Mouse (Mus musculus) heart, embryonic 15.5 days (tissue): ENCODE results near the gene Ing2. TPM values are rescaled to one million over a fixed set of nuclear protein-coding genes. Genes with fewer than 3 reads are reported as not detected.

Source experiments
- ATAC-seq: fragments of 200-750 bp; cut with Nextera tagmentation; replicated peaks from 2 replicates; pipeline ENCODE4 v1.8.0; 2017; ENCODE audit warnings: low read depth, moderate TSS enrichment; ENCODE audit not compliant: insufficient number of reproducible peaks, insufficient read depth, low FRiP score
- H3K27ac ChIP-seq: fragments of 300-500 bp; sonication (generic); 2 replicates; pipeline ENCODE4 v1.5.1; 2015; ENCODE audit warnings: mild to moderate bottlenecking, inconsistent platforms
- H3K27me3 ChIP-seq: fragments of 300-500 bp; sonication (generic); 2 replicates; pipeline ENCODE4 v1.6.1; 2015; ENCODE audit warnings: inconsistent platforms
- H3K36me3 ChIP-seq: fragments of 300-500 bp; sonication (generic); 2 replicates; pipeline ENCODE4 v1.6.1; 2015; ENCODE audit warnings: mild to moderate bottlenecking, inconsistent platforms
- H3K4me1 ChIP-seq: fragments of 300-500 bp; sonication (generic); replicated peaks from 2 replicates; pipeline ENCODE4 v1.6.1; 2015; ENCODE audit warnings: inconsistent platforms
- H3K4me2 ChIP-seq: fragments of 300-500 bp; sonication (generic); 2 replicates; pipeline ENCODE4 v1.6.1; 2015; ENCODE audit warnings: inconsistent platforms, mild to moderate bottlenecking, moderate library complexity
- H3K4me3 ChIP-seq: fragments of 300-500 bp; sonication (generic); 2 replicates; pipeline ENCODE4 v1.5.1; 2015; ENCODE audit warnings: mild to moderate bottlenecking, inconsistent platforms
- H3K9ac ChIP-seq: fragments of 300-500 bp; sonication (generic); 2 replicates; pipeline ENCODE4 v1.6.1; 2015; ENCODE audit warnings: mild to moderate bottlenecking, inconsistent platforms
- H3K9me3 ChIP-seq: fragments of 300-500 bp; sonication (generic); replicated peaks from 2 replicates; pipeline ENCODE4 v1.6.1; 2016; ENCODE audit warnings: inconsistent platforms
- WGBS: fragments of 180-500 bp; shearing (Covaris S2); methylation state at CpG from one replicate; pipeline ENCODE4 v1.1.7; 2015; ENCODE audit warnings: mixed read lengths; 5-methylcytosine and 5-hydroxymethylcytosine counted together
- polyA plus RNA-seq: library from polyadenylated mRNA; unstranded; fragments of >200 nt; fragmentation: Nextera tagmentation; extraction: Ambion mirVana; gene quantifications from 2 replicates; pipeline ENCODE4 v1.2.1, GENCODE M21; 2015

Ing2 gene
- polyA plus RNA-seq, 1 experiment from 2014 or later: 6.4 TPM

DNA sequence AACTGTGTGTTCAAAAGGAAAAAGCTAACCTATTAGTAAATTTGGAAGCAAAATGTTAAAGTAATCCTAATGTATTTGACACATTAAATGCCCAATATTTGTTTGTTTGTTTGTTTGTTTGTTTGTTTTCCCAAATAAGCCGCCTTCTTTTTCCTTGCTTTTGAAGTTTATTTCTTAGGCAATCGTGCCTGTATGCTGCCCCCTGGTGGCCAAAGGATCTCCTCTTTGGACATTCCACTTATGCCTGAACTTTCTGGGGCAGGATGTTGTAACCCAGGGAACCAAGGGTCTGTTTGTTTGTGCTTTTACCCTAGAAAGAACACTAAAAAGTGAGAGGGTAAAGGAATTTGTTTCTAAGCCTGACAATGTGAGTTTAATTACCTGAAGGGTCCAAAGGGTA lies 17.8 kb upstream of the Ing2 start:
- Histone ChIP-seq H3K9ac (no peak overlapping the region), H3K27ac (no peak overlapping the region), H3K4me1 (no peaks in the 10 kb centered on the region), H3K9me3 (no peaks in the 10 kb centered on the region), H3K36me3 (no peaks in the 10 kb centered on the region), H3K27me3 (no peaks in the 10 kb centered on the region), H3K4me2 (no peak overlapping the region), H3K4me3 (no peak overlapping the region)
- 16% methylated on average over 2 of the region's 2 CpGs for WGBS
- ATAC-seq: no peak

DNA sequence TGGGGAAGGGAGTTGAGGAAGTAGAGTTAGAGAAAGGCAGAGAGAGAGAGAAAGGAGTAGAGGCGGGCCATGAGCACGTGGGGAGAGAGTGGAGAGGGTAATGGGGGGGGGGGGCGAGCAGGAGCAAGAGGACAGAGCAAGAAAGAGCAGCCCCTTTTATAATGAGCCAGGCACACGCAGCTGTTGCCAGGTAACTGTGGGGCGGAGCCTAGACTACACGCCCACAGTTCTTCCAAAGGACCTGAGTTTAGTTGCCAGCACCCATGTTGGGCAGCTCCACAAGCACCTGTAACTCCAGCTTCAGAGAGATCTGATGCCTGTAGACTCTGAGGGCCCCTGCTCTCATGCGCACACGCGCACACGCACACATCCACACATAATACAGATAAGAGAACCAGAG lies 16.5 kb upstream of the Ing2 start:
- no peaks in the 10 kb centered on the region for H3K4me1 ChIP-seq
- no peak overlapping the region for H3K4me2 ChIP-seq
- no peak overlapping the region for H3K9ac ChIP-seq
- whole genome bisulfite sequencing: 84% methylated on average over 9 of the region's 10 CpGs
- no peak overlapping the region for H3K27ac ChIP-seq
- H3K36me3 ChIP-seq: no peaks in the 10 kb centered on the region
- H3K9me3 ChIP-seq: no peaks in the 10 kb centered on the region
- no peak for ATAC-seq
- H3K4me3 ChIP-seq: no peak overlapping the region
- H3K27me3 ChIP-seq: no peaks in the 10 kb centered on the region

DNA sequence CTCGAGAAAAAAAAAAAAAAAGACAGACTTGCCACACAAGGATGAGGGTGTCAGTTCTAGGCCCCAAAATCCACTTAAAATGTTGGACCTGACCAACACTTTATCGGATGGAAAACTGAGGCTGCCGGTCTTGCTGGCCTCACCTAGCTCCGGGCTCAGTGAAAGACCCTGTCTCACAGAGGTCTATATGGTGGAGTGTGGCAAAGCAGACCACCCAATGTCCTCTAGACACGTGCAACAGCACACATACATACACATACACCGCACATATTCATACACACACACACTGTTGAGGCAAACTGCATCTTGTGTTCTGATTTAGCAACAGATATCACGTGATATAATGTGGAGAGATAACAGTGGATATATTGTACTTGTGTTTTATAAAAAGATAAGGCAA lies 15.9 kb upstream of the Ing2 start:
- 53% methylated on average over 7 of the region's 7 CpGs for WGBS
- Histone ChIP-seq H3K4me3 (peak overlapping the region; percentile 32; the same call in 1 of the 2 replicates), H3K27ac (no peak overlapping the region), H3K9me3 (no peaks in the 10 kb centered on the region), H3K9ac (no peak overlapping the region), H3K4me2 (peak overlapping the region; percentile 58), H3K36me3 (no peaks in the 10 kb centered on the region), H3K27me3 (no peaks in the 10 kb centered on the region), H3K4me1 (no peaks in the 10 kb centered on the region)
- ATAC-seq: no peak

DNA sequence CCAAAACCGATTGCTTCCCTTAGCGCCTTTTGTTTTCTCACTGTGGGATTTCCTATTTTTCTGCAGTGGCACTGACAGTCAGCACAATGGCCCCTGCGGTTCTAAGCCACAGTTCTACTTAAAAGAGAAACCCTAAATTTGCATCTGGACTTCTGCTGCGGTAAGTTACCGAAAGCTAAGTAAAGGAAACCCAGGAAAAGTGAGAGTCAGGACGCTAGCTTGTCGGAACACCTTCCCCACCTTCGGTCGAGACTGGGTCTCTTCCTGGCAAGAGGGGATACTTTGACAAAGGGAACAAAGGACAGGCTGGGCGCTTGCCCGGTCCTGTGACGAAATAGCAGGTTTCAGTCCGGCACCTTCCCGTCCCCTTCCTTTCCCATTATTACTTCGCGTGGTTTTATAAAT lies 15.3 kb upstream of the Ing2 start:
- Histone ChIP-seq H3K36me3 (no peaks in the 10 kb centered on the region), H3K9ac (peak overlapping the region; percentile 22; the same call in 1 of the 2 replicates), H3K4me3 (peak overlapping the region; percentile 32), H3K4me2 (peak overlapping the region; percentile 58), H3K4me1 (no peaks in the 10 kb centered on the region), H3K27me3 (no peaks in the 10 kb centered on the region), H3K9me3 (no peaks in the 10 kb centered on the region), H3K27ac (no peak overlapping the region)
- WGBS: 5% methylated on average over 16 of the region's 16 CpGs
- no peak for ATAC-seq

DNA sequence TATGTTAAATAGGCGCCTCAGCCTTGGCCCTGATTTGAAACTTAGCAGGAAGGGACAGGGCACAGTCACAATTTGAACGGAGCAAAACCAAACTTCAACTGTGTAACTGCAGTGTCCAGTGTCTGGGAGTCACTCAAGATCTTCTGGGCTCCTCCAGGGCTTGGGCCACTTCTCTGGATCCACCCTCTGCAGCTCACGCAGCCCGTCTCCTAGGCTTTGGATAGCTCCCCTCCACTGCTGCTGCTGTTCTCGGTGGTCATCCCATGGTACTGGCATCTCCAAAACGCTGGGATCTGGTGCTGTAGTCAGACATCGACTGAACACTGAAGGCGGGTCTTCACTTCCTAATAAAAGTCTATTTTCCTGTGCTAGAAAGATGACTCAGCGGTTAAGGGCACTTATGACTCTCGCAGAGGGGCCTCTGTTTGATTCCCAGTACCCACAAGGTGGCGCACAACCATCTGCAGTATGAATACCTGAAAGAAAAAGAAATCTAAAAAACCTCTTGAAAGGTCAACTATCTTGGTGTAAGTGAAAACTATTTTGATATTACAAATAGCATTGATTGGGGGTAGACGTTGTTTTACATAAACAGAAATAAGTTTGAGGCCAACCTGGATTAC lies 14.5 kb upstream of the Ing2 start:
- no peak overlapping the region for H3K4me2 ChIP-seq
- no peaks in the 10 kb centered on the region for H3K36me3 ChIP-seq
- ATAC-seq: 0 out of 2 replicates have a peak, but pooled peaks have one; percentile 27
- H3K9me3 ChIP-seq: no peaks in the 10 kb centered on the region
- H3K9ac ChIP-seq: no peak overlapping the region
- H3K4me3 ChIP-seq: no peak overlapping the region
- WGBS: 64% methylated on average over 12 of the region's 12 CpGs
- no peaks in the 10 kb centered on the region for H3K4me1 ChIP-seq
- no peak overlapping the region for H3K27ac ChIP-seq
- no peaks in the 10 kb centered on the region for H3K27me3 ChIP-seq

DNA sequence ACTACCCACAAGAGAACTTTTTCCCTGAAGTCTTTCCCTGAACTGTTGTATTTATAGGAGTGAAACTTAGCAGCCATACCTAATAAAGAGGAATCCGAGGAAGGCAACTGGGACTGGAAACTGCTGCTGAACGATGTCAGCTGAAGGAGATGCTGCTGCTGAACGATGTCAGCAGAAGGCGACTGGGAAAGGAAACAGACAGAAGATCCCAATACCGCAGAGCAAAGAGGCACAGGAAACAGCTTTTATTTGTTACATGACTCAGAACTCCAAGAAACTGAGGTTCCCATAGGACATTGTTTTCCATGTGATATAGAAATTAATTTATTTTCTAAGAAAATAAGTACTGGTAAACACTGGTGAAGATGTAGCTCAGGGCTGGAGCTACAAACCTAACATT lies 9.1 kb upstream of the Ing2 start:
- WGBS: 38% methylated on average over 5 of the region's 5 CpGs
- no peaks in the 10 kb centered on the region for H3K27me3 ChIP-seq
- H3K36me3 ChIP-seq: no peaks in the 10 kb centered on the region
- H3K4me3 ChIP-seq: no peak overlapping the region
- no peak overlapping the region for H3K9ac ChIP-seq
- H3K9me3 ChIP-seq: no peaks in the 10 kb centered on the region
- ATAC-seq: no peak
- H3K27ac ChIP-seq: no peak overlapping the region
- no peak overlapping the region for H3K4me2 ChIP-seq
- no peaks in the 10 kb centered on the region for H3K4me1 ChIP-seq

DNA sequence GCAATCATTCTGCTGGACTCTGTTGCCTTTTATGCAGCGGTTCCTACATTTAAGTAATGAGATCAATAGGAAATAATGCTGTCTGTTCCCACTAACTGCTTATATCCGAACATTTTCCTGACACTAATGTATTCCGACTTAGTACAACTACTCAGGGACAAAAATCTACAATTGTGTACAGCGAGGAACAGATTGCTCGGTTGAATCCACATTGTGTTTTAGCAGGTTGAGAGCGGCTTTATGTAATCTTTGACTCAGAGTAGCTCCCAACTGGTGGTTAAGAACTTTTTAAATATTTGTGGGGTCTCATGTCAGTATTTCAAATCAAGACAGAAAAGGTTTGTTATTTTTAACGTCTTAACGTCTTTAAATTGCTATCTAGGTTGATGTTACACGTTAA lies 8.6 kb upstream of the Ing2 start:
- H3K4me2 ChIP-seq: no peak overlapping the region
- H3K4me3 ChIP-seq: no peak overlapping the region
- H3K36me3 ChIP-seq: no peaks in the 10 kb centered on the region
- H3K9me3 ChIP-seq: no peaks in the 10 kb centered on the region
- H3K27ac ChIP-seq: no peak overlapping the region
- no peaks in the 10 kb centered on the region for H3K4me1 ChIP-seq
- ATAC-seq: no peak
- 76% methylated on average over 9 of the region's 9 CpGs for WGBS
- no peak overlapping the region for H3K9ac ChIP-seq
- no peaks in the 10 kb centered on the region for H3K27me3 ChIP-seq

DNA sequence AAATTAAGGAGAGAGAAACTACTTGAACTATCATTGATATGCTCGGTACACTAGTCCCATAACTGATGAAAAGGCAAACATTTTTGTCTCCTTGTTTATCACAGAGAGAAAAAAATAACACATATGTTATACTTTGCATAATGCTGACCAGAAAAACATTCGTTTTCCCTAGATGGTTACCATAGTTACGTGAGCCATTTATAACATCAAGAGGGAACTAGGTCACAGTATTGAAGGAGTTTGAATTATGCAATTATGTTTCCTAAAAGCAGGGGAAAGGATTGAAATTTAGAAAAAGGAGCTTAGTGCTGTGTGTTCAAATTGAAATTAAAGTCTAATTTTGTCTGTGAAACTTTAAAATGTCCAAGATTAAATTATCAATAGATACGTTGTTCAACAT lies 5.0 kb upstream of the Ing2 start:
- Histone ChIP-seq H3K27me3 (no peaks in the 10 kb centered on the region), H3K27ac (no peak overlapping the region), H3K9me3 (no peaks in the 10 kb centered on the region), H3K4me3 (no peak overlapping the region), H3K9ac (no peak overlapping the region), H3K4me1 (peaks cover 14% of the 10 kb centered on the region; the same call in 1 of the 2 replicates), H3K4me2 (no peak overlapping the region), H3K36me3 (no peaks in the 10 kb centered on the region)
- no peak for ATAC-seq
- WGBS: 79% methylated on average over 4 of the region's 4 CpGs

DNA sequence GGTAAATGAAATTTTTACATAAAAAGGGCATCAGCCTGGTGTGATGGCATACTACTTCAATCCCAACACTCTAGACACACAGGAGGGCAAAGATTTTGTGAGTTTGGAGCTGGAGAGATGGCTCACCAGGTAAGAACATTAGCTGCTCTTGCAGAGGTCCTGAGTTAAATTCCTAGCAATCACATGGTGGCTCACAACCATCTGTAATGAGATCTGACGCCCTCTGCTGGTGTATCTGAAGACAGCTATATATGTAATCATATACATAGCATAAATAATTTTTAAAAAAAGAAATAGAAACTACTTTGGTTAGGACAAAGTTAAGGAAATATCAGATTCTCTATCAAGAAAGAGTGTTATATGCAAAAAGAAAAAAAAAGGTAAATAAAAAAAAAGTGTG lies 4.2 kb upstream of the Ing2 start:
- H3K9ac ChIP-seq: no peak overlapping the region
- no peak for ATAC-seq
- no peaks in the 10 kb centered on the region for H3K27me3 ChIP-seq
- no peak overlapping the region for H3K4me2 ChIP-seq
- no peaks in the 10 kb centered on the region for H3K9me3 ChIP-seq
- H3K4me1 ChIP-seq: peaks cover 14% of the 10 kb centered on the region; the same call in 1 of the 2 replicates
- 78% methylated on average over 1 of the region's 1 CpGs for WGBS
- H3K36me3 ChIP-seq: no peaks in the 10 kb centered on the region
- H3K27ac ChIP-seq: no peak overlapping the region
- H3K4me3 ChIP-seq: no peak overlapping the region

DNA sequence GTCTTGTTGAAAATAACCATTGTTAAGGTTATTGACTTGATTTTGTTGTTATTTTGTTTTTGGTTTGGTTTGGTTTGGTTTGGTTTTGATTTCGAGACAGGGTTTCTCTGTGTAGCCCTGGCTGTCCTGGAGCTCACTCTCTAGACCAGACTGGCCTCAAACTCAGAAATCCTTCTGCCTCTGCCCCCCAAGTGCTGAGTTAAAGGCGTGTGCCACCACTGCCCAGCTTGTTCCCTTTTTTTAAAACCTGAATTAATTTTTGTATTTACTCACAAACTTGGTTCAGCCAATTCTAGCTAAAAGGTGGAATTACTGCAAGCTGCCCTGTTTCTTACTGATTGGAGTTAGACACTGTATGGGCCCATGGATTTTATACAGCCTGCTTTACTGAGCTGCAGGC lies 1.3 kb upstream of the Ing2 start:
- 54% methylated on average over 2 of the region's 2 CpGs for WGBS
- Histone ChIP-seq H3K9ac (peak overlapping the region; percentile 89; the same call in 1 of the 2 replicates), H3K27me3 (no peaks in the 10 kb centered on the region)

DNA sequence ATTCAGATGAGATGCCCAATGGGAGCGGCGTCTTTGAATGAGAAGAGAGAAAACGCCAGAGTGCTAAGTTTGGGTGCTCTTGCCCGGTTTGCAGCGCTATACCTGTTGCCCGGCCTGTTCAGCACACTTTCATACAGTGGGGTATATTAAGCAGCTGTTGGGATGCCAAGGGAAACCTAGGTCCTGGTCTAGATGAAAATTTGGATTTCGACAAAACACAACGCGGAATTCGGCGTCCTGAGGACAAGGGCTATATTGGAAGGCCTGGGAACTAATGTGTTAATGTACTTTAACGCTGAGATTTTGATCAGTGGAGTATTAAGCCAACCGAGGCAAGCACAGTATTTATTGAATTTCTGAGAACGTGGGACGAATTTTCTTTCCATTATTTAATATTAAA lies 868 bp upstream of the Ing2 start:
- WGBS: 2% methylated on average over 15 of the region's 15 CpGs
- Histone ChIP-seq H3K27ac (peak overlapping the region; percentile 98), H3K9ac (peak overlapping the region; percentile 89), H3K4me2 (peak overlapping the region; percentile 68), H3K9me3 (no peaks in the 10 kb centered on the region), H3K27me3 (no peaks in the 10 kb centered on the region), H3K36me3 (no peaks in the 10 kb centered on the region), H3K4me3 (peak overlapping the region; percentile 94), H3K4me1 (peaks cover 17% of the 10 kb centered on the region; the same call in 1 of the 2 replicates)
- no peak for ATAC-seq

More for the DNA sequence above, 1.3 kb upstream of the Ing2 start:
- Histone ChIP-seq H3K36me3 (no peaks in the 10 kb centered on the region), H3K4me3 (peak overlapping the region; percentile 94), H3K4me1 (peaks cover 17% of the 10 kb centered on the region; the same call in 1 of the 2 replicates), H3K27ac (no peak overlapping the region), H3K4me2 (peak overlapping the region; percentile 68), H3K9me3 (no peaks in the 10 kb centered on the region)
- ATAC-seq: no peak

DNA sequence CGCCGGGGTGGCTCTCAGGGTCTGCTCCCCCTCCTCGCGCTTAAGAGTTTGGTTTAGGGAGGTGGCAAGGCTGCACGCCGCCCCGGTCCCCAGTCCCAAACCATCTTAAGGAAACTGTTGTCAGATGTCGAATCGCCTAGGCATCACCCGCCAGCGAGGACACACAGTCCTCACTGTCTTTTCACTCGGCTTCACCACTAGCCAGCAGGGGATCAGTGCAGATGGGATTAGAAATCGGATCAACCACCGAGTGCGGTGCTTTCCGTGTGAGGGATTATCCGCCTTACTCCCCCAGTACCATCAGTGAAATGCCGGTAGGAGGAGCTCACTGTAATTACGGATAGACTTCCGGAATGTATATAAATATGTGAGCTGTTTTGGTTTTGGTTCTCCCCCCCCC lies 430 bp upstream of the Ing2 start:
- Histone ChIP-seq H3K9me3 (no peaks in the 10 kb centered on the region), H3K4me3 (peak overlapping the region; percentile 94), H3K36me3 (no peaks in the 10 kb centered on the region), H3K27ac (peak overlapping the region; percentile 98), H3K4me2 (peak overlapping the region; percentile 68), H3K4me1 (peaks cover 17% of the 10 kb centered on the region; the same call in 1 of the 2 replicates), H3K27me3 (no peaks in the 10 kb centered on the region), H3K9ac (peak overlapping the region; percentile 89)
- ATAC-seq: no peak
- WGBS: under 1% methylated on average over 20 of the region's 20 CpGs
